Comparison of ENCODE assay signal across 31 mouse cellular contexts in the genomic region with DNA sequence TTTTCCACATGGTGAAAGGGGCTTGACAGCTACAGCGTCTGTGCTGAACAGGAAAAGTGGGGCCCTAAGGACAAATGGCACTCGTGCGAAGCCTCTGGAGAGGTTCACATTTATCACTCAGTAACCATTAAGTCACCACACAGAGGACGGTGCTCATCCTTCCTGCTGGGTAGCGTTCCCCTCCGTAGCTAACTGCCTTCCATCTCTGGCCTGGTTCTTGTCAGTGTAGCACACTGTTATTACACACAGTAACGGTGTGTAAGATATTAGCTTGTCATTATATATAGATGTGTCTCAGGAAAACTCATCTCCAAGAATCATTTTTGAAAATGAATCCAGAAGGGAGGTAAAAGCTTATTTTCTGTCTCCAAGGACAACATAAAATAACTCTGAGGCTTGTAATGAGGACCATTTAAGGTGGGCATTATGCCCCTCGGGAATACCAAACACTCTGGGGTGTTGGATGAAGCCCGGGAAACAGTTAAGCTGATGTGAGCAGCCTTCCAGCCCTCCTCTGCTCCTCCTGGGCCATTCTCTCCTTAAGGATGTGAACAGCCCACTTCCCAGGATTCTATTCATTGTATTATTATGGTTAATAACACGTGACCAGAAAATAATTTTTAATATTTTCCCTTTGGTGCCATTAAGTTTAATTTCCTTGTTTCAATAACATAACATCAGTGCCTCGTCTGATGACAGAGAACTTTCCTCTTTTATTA.
"Had no signal": no experiment of that assay in that cellular context is flagged by ENCODE, and none has a peak within 500 bp of the region (broad histone marks: within the 10 kb centered on the region; RNA-seq: fewer than 3 reads in every experiment).

No protein-coding gene starts in this region.

- H3K4me2 ChIP-seq: limb, embryonic 12.5 days; limb, embryonic 13.5 days; limb, embryonic 15.5 days; liver, embryonic 11.5 days; liver, embryonic 12.5 days; liver, embryonic 13.5 days; liver, embryonic 15.5 days; lung, embryonic 14.5 days; lung, embryonic 15.5 days; midbrain, embryonic 12.5 days; midbrain, embryonic 13.5 days; midbrain, embryonic 15.5 days had no signal

- ATAC-seq: liver, embryonic 12.5 days; liver, postnatal 0 days; lung, postnatal 0 days; midbrain, embryonic 13.5 days; midbrain, embryonic 15.5 days had no signal

- H3K36me3 ChIP-seq: limb, embryonic 10.5 days; limb, embryonic 12.5 days; limb, embryonic 13.5 days; limb, embryonic 15.5 days; liver, embryonic 12.5 days; liver, embryonic 13.5 days; liver, embryonic 15.5 days; lung, embryonic 15.5 days; midbrain, embryonic 10.5 days; midbrain, embryonic 12.5 days; midbrain, embryonic 13.5 days; midbrain, embryonic 15.5 days had no signal

- H3K4me3 ChIP-seq: left cerebral cortex, adult 2 months; limb, embryonic 10.5 days; limb, embryonic 12.5 days; limb, embryonic 13.5 days; limb, embryonic 15.5 days; liver, embryonic 12.5 days; liver, embryonic 13.5 days; liver, embryonic 15.5 days; lung, embryonic 15.5 days; megakaryocyte, embryonic 14.5 days; midbrain, embryonic 10.5 days; midbrain, embryonic 12.5 days; midbrain, embryonic 13.5 days; midbrain, embryonic 15.5 days; myocyte had no signal

- DNase-seq: layer of hippocampus, postnatal 36 days; left cerebral cortex, postnatal 4 days; liver; liver, embryonic 13.5 days; liver, postnatal 0 days; lung, adult 18-20 months; lung, adult 2 months; lung, embryonic 14.5 days; lung, postnatal 10 days; lung, postnatal 14 days; lung, postnatal 36 days; lung, postnatal 4 days; midbrain, embryonic 14.5 days had no signal

- H3K27ac ChIP-seq: left cerebral cortex, adult 2 months; limb, embryonic 10.5 days; limb, embryonic 12.5 days; limb, embryonic 13.5 days; limb, embryonic 15.5 days; liver, embryonic 12.5 days; liver, embryonic 13.5 days; liver, embryonic 14.5 days; liver, embryonic 15.5 days; lung, embryonic 15.5 days; macrophage; midbrain, embryonic 10.5 days; midbrain, embryonic 12.5 days; midbrain, embryonic 13.5 days; midbrain, embryonic 15.5 days had no signal

- H3K4me1 ChIP-seq: limb, embryonic 10.5 days; limb, embryonic 12.5 days; limb, embryonic 13.5 days; limb, embryonic 15.5 days; liver, embryonic 12.5 days; liver, embryonic 13.5 days; liver, embryonic 15.5 days; lung, embryonic 15.5 days; megakaryocyte, embryonic 14.5 days; midbrain, embryonic 10.5 days; midbrain, embryonic 12.5 days; midbrain, embryonic 13.5 days; midbrain, embryonic 15.5 days had no signal

- H3K27me3 ChIP-seq: limb, embryonic 12.5 days; limb, embryonic 15.5 days; liver, embryonic 13.5 days; liver, embryonic 15.5 days; lung, embryonic 15.5 days; midbrain, embryonic 12.5 days; midbrain, embryonic 13.5 days; midbrain, embryonic 15.5 days had no signal

- H3K9me3 ChIP-seq: limb, embryonic 10.5 days; limb, embryonic 12.5 days; limb, embryonic 13.5 days; limb, embryonic 15.5 days; liver, embryonic 12.5 days; liver, embryonic 13.5 days; liver, embryonic 15.5 days; lung, embryonic 15.5 days; midbrain, embryonic 10.5 days; midbrain, embryonic 12.5 days; midbrain, embryonic 13.5 days; midbrain, embryonic 15.5 days had no signal

- H3K9ac ChIP-seq: limb, embryonic 12.5 days; limb, embryonic 13.5 days; limb, embryonic 15.5 days; liver, embryonic 12.5 days; liver, embryonic 13.5 days; liver, embryonic 14.5 days; liver, embryonic 15.5 days; liver, postnatal 0 days; lung, embryonic 14.5 days; lung, embryonic 15.5 days; midbrain, embryonic 12.5 days; midbrain, embryonic 13.5 days; midbrain, embryonic 15.5 days had no signal
